Mouse (Mus musculus) neural tube, embryonic 11.5 days (tissue): Measurements from ENCODE around the gene Plekha6. TPM values are rescaled to one million over a fixed set of nuclear protein-coding genes. Genes with fewer than 3 reads are reported as not detected.

Source experiments
- ATAC-seq: fragments of 200-750 bp; cut with Nextera tagmentation; 2 replicates; pipeline ENCODE4 v1.8.0; 2017; ENCODE audit warnings: moderate number of reproducible peaks, mild to moderate bottlenecking, moderate TSS enrichment, moderate library complexity; ENCODE audit not compliant: insufficient read depth, low FRiP score, low TSS enrichment
- DNase-seq: peaks from one replicate; pipeline ENCODE4 v3.0.0-alpha.2; 2015; ENCODE audit warnings: low spot score
- H3K27ac ChIP-seq: fragments of 300-500 bp; sonication (generic); 2 replicates; pipeline ENCODE4 v1.5.1; 2014; ENCODE audit warnings: low read depth, mild to moderate bottlenecking, low read length
- H3K27me3 ChIP-seq: fragments of 300-500 bp; sonication (generic); 2 replicates; pipeline ENCODE4 v1.6.1; 2014; ENCODE audit warnings: mild to moderate bottlenecking, low read length, mixed read lengths; ENCODE audit not compliant: control insufficient read depth, insufficient read depth
- H3K36me3 ChIP-seq: fragments of 300-500 bp; sonication (generic); 2 replicates; pipeline ENCODE4 v1.6.1; 2014; ENCODE audit warnings: mild to moderate bottlenecking, low read length, moderate library complexity, mixed read lengths; ENCODE audit not compliant: control insufficient read depth, insufficient read depth
- H3K4me1 ChIP-seq: fragments of 300-500 bp; sonication (generic); 2 replicates; pipeline ENCODE4 v1.6.1; 2014; ENCODE audit warnings: low read length, mixed read lengths; ENCODE audit not compliant: control insufficient read depth, insufficient read depth
- H3K4me2 ChIP-seq: fragments of 300-500 bp; sonication (generic); 2 replicates; pipeline ENCODE4 v1.6.1; 2014; ENCODE audit warnings: low read depth, mild to moderate bottlenecking, moderate library complexity
- H3K4me3 ChIP-seq: fragments of 300-500 bp; sonication (generic); 2 replicates; pipeline ENCODE4 v1.5.1; 2014; ENCODE audit warnings: low read depth, low read length
- H3K9ac ChIP-seq: fragments of 300-500 bp; sonication (generic); 2 replicates; pipeline ENCODE4 v1.6.1; 2014; ENCODE audit warnings: mild to moderate bottlenecking, low read length
- H3K9me3 ChIP-seq: fragments of 300-500 bp; sonication (generic); 2 replicates; pipeline ENCODE4 v1.6.1; 2016; ENCODE audit warnings: low read length; ENCODE audit not compliant: control insufficient read depth
- WGBS: fragments of 180-500 bp; shearing (Covaris S2); extraction: QIAGEN DNeasy Blood & Tissue Kit; methylation state at CpG from one replicate; pipeline ENCODE4 v1.1.7; 2014; 5-methylcytosine and 5-hydroxymethylcytosine counted together
- polyA plus RNA-seq: library from polyadenylated mRNA; unstranded; fragments of >200 nt; fragmentation: Nextera tagmentation; extraction: Ambion mirVana; gene quantifications from 2 replicates; pipeline ENCODE4 v1.2.1, GENCODE M21; 2014

Gene Plekha6
- polyA plus RNA-seq, 1 experiment from 2014 or later = 12.5 TPM

DNA sequence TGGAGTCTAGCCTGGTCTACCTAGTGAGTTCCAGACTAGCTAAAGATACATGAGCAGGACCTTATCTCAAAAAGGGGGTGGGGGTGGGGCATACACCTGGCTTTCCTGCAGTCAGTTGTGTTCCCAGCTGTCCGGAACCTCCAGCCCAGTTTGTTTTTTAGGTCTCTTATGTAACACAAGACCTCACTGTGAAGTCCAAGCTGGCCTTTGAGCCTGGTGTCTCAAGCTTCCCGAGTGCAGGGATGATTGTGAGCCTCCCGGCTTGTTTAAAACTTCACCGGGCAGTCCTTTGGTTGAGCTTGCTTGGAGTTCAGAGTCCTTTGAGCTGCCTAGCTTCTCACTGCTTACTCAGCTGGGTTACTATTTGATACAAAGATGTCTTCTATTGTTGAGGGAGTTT, 29.9 kb upstream of the Plekha6 start:
- peaks cover 19% of the 10 kb centered on the region for H3K4me1 ChIP-seq
- no peak overlapping the region for H3K27ac ChIP-seq
- peak overlapping the region; percentile 83 for H3K4me3 ChIP-seq
- WGBS = 45% methylated on average over 4 of the region's 4 CpGs
- H3K27me3 ChIP-seq = no peaks in the 10 kb centered on the region
- H3K9me3 ChIP-seq = no peaks in the 10 kb centered on the region
- H3K36me3 ChIP-seq = peaks cover 11% of the 10 kb centered on the region; the same call in 1 of the 2 replicates
- H3K9ac ChIP-seq = peak overlapping the region; percentile 44
- H3K4me2 ChIP-seq = peak overlapping the region; percentile 83
- DNase-seq (no peak), ATAC-seq (no peak)

- WGBS = 51% methylated on average over 4 of the region's 4 CpGs
- peak overlapping the region; percentile 83 for H3K4me3 ChIP-seq
- no peak overlapping the region for H3K9ac ChIP-seq
- no peaks in the 10 kb centered on the region for H3K27me3 ChIP-seq
- peak overlapping the region; percentile 83 for H3K4me2 ChIP-seq
- no peak for DNase-seq
- H3K27ac ChIP-seq = no peak overlapping the region
- H3K36me3 ChIP-seq = peaks cover 11% of the 10 kb centered on the region
- H3K4me1 ChIP-seq = peaks cover 19% of the 10 kb centered on the region
- no peak for ATAC-seq
- no peaks in the 10 kb centered on the region for H3K9me3 ChIP-seq
Measured at GRCm38 (mm10) chr1:133134881-133135280, 29.1 kb upstream of the Plekha6 start.

- H3K9me3 ChIP-seq = no peaks in the 10 kb centered on the region
- no peak for DNase-seq
- no peak overlapping the region for H3K9ac ChIP-seq
- H3K4me2 ChIP-seq = 0 out of 2 replicates have a peak overlapping the region, but pooled peaks have one; percentile 12
- ATAC-seq = no peak
- no peak overlapping the region for H3K27ac ChIP-seq
- H3K36me3 ChIP-seq = peaks cover 17% of the 10 kb centered on the region
- peak overlapping the region; percentile 9; the same call in 1 of the 2 replicates for H3K4me3 ChIP-seq
- WGBS = 72% methylated on average over 5 of the region's 5 CpGs
- no peaks in the 10 kb centered on the region for H3K27me3 ChIP-seq
- peaks cover 19% of the 10 kb centered on the region for H3K4me1 ChIP-seq
Measured at GRCm38 (mm10) chr1:133135808-133136207, 28.2 kb upstream of the Plekha6 start.

- H3K27ac ChIP-seq = no peak overlapping the region
- peaks cover 17% of the 10 kb centered on the region for H3K36me3 ChIP-seq
- no peaks in the 10 kb centered on the region for H3K9me3 ChIP-seq
- WGBS = 97% methylated on average over 1 of the region's 1 CpGs
- H3K9ac ChIP-seq = no peak overlapping the region
- no peaks in the 10 kb centered on the region for H3K27me3 ChIP-seq
- DNase-seq (no peak), ATAC-seq (no peak)
- H3K4me3 ChIP-seq = no peak overlapping the region
- H3K4me2 ChIP-seq = no peak overlapping the region
- peaks cover 19% of the 10 kb centered on the region for H3K4me1 ChIP-seq
Measured at GRCm38 (mm10) chr1:133138401-133138800, 25.6 kb upstream of the Plekha6 start.

DNA sequence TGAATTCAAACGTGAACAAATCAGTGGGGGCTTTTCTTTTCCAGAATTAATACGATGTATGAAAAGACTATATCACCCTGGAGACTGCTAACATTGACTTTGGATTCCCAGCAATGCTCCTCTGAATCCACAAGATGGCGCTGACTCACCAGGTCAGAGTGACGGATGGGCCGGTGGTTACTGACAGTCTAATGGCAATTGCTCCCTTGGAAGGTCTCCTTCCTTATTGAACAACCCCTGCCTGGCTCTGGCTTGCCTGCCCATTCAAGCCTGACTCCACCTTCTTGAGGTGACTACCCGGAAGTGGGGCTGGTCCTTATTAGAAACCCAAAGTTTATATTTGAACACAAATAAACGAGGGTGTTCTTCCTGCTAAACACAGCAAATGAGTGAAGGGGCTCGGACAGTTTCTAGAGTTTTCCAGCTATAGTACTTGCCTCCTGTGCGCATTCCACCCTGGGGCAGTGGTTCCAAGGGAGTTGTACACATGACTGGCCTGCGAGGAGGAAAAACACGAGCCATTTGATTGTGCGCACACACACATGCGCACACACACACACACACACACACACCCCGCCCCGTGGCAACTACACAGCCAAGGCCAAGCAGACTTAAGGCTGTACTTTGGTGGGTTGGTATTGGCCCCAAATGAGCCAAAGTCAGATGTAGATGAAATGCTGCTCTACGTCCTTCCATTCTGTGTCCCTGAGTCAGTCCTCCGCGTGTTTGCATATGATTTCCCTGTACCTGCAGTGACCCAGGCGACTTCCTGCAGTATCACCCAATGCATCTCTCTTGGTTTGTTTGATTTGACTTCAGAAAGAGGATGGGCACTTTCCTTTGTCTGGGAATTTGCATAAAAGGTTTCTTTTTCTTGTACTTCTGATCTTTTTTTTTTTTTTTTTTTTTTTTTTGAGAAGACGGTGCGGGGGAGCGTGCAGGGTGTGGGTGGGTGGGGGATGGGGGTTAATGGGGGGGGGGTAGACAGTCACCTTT, 17.7 kb upstream of the Plekha6 start:
- no peak for ATAC-seq
- 64% methylated on average over 22 of the region's 22 CpGs for WGBS

DNA sequence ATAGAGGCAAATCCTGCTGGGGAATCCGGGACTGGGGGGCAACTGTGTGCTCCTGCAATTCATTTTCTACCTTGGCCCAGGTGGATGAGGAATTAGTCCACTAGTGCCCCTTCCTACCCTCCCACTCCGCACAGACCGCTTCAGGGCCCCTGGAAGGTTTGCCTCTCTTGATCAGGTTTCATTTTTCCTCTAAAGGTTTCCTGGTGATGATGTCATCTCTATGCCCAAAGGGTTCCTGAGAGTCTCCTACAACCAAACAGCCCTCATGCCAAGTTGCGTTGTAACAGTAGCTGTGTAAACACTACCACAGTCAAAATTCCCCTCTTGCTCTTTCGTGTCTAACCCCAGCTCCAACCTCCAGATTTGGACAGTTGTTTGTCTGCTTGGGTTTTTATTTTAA, 16.7 kb upstream of the Plekha6 start:
- no peak overlapping the region for H3K9ac ChIP-seq
- 88% methylated on average over 5 of the region's 5 CpGs for WGBS
- DNase-seq (no peak), ATAC-seq (no peak)
- H3K4me3 ChIP-seq = no peak overlapping the region
- H3K36me3 ChIP-seq = no peaks in the 10 kb centered on the region
- H3K4me1 ChIP-seq = no peaks in the 10 kb centered on the region
- H3K9me3 ChIP-seq = no peaks in the 10 kb centered on the region
- H3K4me2 ChIP-seq = no peak overlapping the region
- no peaks in the 10 kb centered on the region for H3K27me3 ChIP-seq
- no peak overlapping the region for H3K27ac ChIP-seq

More for the DNA sequence above, 17.7 kb upstream of the Plekha6 start:
- no peak overlapping the region for H3K27ac ChIP-seq
- H3K9ac ChIP-seq = no peak overlapping the region
- H3K36me3 ChIP-seq = no peaks in the 10 kb centered on the region
- no peaks in the 10 kb centered on the region for H3K27me3 ChIP-seq
- no peak overlapping the region for H3K4me2 ChIP-seq
- DNase-seq = peak; percentile 57
- no peaks in the 10 kb centered on the region for H3K4me1 ChIP-seq
- H3K4me3 ChIP-seq = no peak overlapping the region
- H3K9me3 ChIP-seq = no peaks in the 10 kb centered on the region

GRCm38 (mm10) chr1:133148122-133148521, 15.9 kb upstream of the Plekha6 start:
- no peaks in the 10 kb centered on the region for H3K36me3 ChIP-seq
- ATAC-seq (no peak), DNase-seq (no peak)
- H3K27ac ChIP-seq = no peak overlapping the region
- H3K4me3 ChIP-seq = no peak overlapping the region
- H3K9ac ChIP-seq = no peak overlapping the region
- no peaks in the 10 kb centered on the region for H3K4me1 ChIP-seq
- H3K4me2 ChIP-seq = no peak overlapping the region
- WGBS = 92% methylated on average over 8 of the region's 8 CpGs
- H3K27me3 ChIP-seq = no peaks in the 10 kb centered on the region
- no peaks in the 10 kb centered on the region for H3K9me3 ChIP-seq

DNA sequence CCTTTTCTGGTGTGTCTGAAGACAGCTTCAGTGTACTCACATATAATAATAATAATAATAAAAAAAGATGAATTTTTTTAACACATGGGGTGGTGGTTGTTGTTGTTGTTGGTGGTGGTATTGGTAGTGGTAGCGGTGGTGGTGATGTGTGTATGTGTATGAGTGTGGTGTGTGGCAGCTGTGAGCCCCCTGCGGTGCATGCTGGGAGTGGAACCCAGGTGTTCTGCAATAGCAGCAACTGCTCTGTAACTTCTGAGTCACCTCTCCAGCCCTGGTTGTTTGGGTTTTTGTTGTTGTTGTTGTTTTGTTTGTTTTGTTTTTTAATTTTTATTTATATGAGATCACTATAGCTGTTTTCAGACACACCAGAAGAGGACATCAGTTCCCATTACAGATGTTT, 13.5 kb upstream of the Plekha6 start:
- Histone ChIP-seq H3K27ac (no peak overlapping the region), H3K4me2 (no peak overlapping the region), H3K4me3 (no peak overlapping the region), H3K9me3 (no peaks in the 10 kb centered on the region), H3K9ac (no peak overlapping the region), H3K36me3 (no peaks in the 10 kb centered on the region), H3K4me1 (no peaks in the 10 kb centered on the region), H3K27me3 (no peaks in the 10 kb centered on the region)
- no peak for ATAC-seq
- no peak for DNase-seq
- 100% methylated on average over 2 of the region's 2 CpGs for WGBS

DNA sequence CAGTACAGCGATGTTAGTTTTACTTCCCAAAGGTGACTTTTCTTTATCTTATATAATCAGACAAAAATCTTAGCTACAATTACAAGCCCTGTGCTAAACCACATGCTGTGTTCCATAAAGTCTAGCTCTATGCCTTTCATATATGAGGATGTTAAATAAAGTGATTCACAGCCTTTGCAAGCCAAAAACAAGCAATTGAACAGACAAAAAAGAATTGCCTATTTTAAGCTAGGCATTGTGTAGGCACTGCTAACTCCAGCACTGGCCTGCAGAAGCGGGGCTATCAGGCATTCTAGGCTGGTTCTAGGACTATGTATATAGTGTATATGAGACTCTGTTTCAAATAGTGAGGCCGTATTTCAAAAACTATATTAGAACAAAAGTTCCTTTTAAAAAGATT, 11.8 kb upstream of the Plekha6 start:
- H3K9ac ChIP-seq = no peak overlapping the region
- ATAC-seq (no peak), DNase-seq (no peak)
- 91% methylated on average over 3 of the region's 3 CpGs for WGBS
- no peak overlapping the region for H3K4me3 ChIP-seq
- no peaks in the 10 kb centered on the region for H3K4me1 ChIP-seq
- H3K9me3 ChIP-seq = no peaks in the 10 kb centered on the region
- no peak overlapping the region for H3K27ac ChIP-seq
- H3K4me2 ChIP-seq = no peak overlapping the region
- H3K27me3 ChIP-seq = no peaks in the 10 kb centered on the region
- H3K36me3 ChIP-seq = no peaks in the 10 kb centered on the region
